Mouse (Mus musculus) embryonic facial prominence, embryonic 12.5 days (tissue): ENCODE data around the gene Cdh13. TPM values are rescaled to one million over a fixed set of nuclear protein-coding genes. Genes with fewer than 3 reads are reported as not detected.
"Not testable (repeated sequence)": the region's sequence is repeated elsewhere in the genome, so short reads cannot be mapped to it uniquely, and the experiment has no call there.

Experiments used
- ATAC-seq: fragments of 200-750 bp; cut with Nextera tagmentation; 2 replicates; pipeline ENCODE4 v1.8.0; 2017; ENCODE audit not compliant: insufficient number of reproducible peaks, insufficient read depth, low FRiP score, low TSS enrichment
- H3K27ac ChIP-seq: fragments of 300-500 bp; sonication (generic); 2 replicates; pipeline ENCODE4 v1.5.1; 2016; ENCODE audit warnings: mild to moderate bottlenecking
- H3K27me3 ChIP-seq: fragments of 300-500 bp; sonication (generic); 2 replicates; pipeline ENCODE4 v1.6.1; 2016; ENCODE audit warnings: mild to moderate bottlenecking, moderate library complexity
- H3K36me3 ChIP-seq: fragments of 300-500 bp; sonication (generic); 2 replicates; pipeline ENCODE4 v1.6.1; 2016; ENCODE audit warnings: mild to moderate bottlenecking
- H3K4me1 ChIP-seq: fragments of 300-500 bp; sonication (generic); 2 replicates; pipeline ENCODE4 v1.6.1; 2016
- H3K4me2 ChIP-seq: fragments of 300-500 bp; sonication (generic); replicated peaks from 2 replicates; pipeline ENCODE4 v1.6.1; 2016; ENCODE audit warnings: mild to moderate bottlenecking, moderate library complexity
- H3K4me3 ChIP-seq: fragments of 300-500 bp; sonication (generic); 2 replicates; pipeline ENCODE4 v1.5.1; 2016; ENCODE audit warnings: mild to moderate bottlenecking
- H3K9ac ChIP-seq: fragments of 300-500 bp; sonication (generic); 2 replicates; pipeline ENCODE4 v1.6.1; 2016; ENCODE audit warnings: mild to moderate bottlenecking, moderate library complexity
- H3K9me3 ChIP-seq: fragments of 300-500 bp; sonication (generic); 2 replicates; pipeline ENCODE4 v1.6.1; 2016; ENCODE audit warnings: mild to moderate bottlenecking, moderate library complexity
- WGBS: fragments of 180-500 bp; shearing (Covaris S2); methylation state at CpG from one replicate; pipeline ENCODE4 v1.1.7; 2016; 5-methylcytosine and 5-hydroxymethylcytosine counted together
- polyA plus RNA-seq: library from polyadenylated mRNA; unstranded; fragments of >200 nt; fragmentation: Nextera tagmentation; extraction: Ambion mirVana; gene quantifications from 2 replicates; pipeline ENCODE4 v1.2.1, GENCODE M21; 2016

Gene Cdh13
- polyA plus RNA-seq, 1 experiment from 2014 or later: 10.6 TPM

DNA sequence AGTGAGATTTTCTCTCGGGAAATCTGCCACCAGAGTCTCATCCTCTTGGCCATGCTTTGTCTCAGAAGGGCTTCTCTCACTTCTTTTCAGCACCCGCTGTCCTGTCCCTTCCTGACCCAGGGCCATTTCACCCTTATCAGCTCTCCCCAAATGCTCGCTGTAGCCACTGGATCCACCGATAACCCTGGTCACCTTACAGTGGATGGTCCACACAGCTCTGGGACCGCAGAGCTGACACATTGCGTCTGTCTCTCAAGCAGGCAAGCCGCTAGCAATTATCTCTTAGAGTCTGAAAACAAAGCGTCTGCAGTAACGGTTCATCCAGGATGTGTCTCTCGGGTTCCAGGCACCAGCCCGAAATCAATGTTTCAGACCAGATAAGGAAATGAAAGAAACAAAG lies 429.6 kb downstream of the Cdh13 start:
- Histone ChIP-seq H3K27me3 (no peaks in the 10 kb centered on the region), H3K27ac (no peak overlapping the region), H3K4me1 (no peaks in the 10 kb centered on the region), H3K9me3 (no peaks in the 10 kb centered on the region), H3K36me3 (no peaks in the 10 kb centered on the region), H3K4me3 (no peak overlapping the region), H3K9ac (no peak overlapping the region), H3K4me2 (no peak overlapping the region)
- ATAC-seq: no peak
- WGBS: 70% methylated on average over 11 of the region's 11 CpGs

DNA sequence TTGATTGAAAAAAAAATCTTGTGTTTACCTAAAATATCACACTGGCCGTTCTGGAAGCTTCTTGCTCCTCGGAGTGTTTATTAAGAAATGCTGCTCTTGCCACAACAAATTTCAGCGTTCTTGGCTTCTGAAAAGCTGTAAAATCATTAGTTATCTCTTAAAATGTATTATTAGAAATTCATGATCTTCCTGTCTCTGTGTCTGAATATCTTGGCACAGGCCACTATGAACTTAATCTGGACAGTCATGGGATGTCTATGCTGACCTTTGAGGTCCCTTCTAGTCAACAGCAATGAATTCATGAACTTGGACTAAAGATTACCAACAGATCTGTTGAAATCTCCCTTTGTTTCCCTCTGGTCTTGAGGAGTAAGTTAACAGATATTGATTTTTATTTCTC lies 430.1 kb downstream of the Cdh13 start:
- ATAC-seq: no peak
- no peak overlapping the region for H3K4me2 ChIP-seq

DNA sequence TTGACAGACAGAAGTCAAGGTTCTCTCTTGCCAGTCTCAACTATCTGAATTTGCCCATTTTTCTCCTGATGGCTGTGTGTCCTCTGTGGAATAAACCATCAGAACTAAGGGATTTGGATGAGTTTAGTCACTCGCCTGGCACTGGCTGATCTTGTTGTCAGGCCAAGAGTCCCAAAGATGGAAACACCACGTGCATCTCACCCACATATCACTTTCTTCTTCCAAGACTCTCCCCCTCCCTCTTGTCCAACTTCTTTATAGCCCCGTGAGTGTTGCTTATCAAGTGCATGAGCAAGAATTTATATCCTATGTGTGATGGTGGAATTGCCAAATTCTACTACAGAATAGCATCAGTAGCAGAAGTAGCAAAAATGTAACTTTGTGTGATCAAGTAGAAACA lies 439.4 kb downstream of the Cdh13 start:
- no peak for ATAC-seq
- Histone ChIP-seq H3K4me2 (no peak overlapping the region), H3K27me3 (no peaks in the 10 kb centered on the region), H3K4me3 (no peak overlapping the region), H3K36me3 (no peaks in the 10 kb centered on the region), H3K9me3 (no peaks in the 10 kb centered on the region), H3K27ac (no peak overlapping the region), H3K4me1 (no peaks in the 10 kb centered on the region), H3K9ac (no peak overlapping the region)
- WGBS: 84% methylated on average over 3 of the region's 3 CpGs

More for the DNA sequence above, 430.1 kb downstream of the Cdh13 start:
- WGBS: 81% methylated on average over 3 of the region's 3 CpGs
- no peaks in the 10 kb centered on the region for H3K36me3 ChIP-seq
- H3K27ac ChIP-seq: no peak overlapping the region
- no peaks in the 10 kb centered on the region for H3K4me1 ChIP-seq
- H3K4me3 ChIP-seq: no peak overlapping the region
- no peaks in the 10 kb centered on the region for H3K9me3 ChIP-seq
- no peak overlapping the region for H3K9ac ChIP-seq
- H3K27me3 ChIP-seq: no peaks in the 10 kb centered on the region

DNA sequence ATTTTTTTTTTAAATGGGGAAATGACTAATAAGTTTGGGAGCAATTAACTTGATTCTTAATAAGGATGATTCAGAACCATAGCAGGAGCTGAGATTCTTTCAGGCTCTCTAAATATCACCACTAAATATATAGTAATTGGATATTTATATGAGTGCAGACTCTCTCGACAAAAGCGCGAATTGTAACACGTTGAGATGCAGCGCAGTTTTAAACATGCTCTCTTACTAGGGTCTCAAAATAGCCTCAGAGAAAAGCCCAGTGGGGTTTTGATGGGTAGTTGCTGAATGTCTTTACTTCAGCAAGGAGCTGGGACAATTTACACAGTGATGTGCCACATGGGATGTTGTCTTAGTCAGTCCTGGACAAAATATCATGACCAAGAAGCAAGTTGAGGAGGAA lies 442.1 kb downstream of the Cdh13 start:
- Histone ChIP-seq H3K9ac (no peak overlapping the region), H3K4me3 (no peak overlapping the region), H3K27me3 (no peaks in the 10 kb centered on the region), H3K4me1 (no peaks in the 10 kb centered on the region), H3K9me3 (no peaks in the 10 kb centered on the region), H3K36me3 (no peaks in the 10 kb centered on the region), H3K4me2 (no peak overlapping the region), H3K27ac (no peak overlapping the region)
- 96% methylated on average over 5 of the region's 5 CpGs for WGBS
- ATAC-seq: no peak

DNA sequence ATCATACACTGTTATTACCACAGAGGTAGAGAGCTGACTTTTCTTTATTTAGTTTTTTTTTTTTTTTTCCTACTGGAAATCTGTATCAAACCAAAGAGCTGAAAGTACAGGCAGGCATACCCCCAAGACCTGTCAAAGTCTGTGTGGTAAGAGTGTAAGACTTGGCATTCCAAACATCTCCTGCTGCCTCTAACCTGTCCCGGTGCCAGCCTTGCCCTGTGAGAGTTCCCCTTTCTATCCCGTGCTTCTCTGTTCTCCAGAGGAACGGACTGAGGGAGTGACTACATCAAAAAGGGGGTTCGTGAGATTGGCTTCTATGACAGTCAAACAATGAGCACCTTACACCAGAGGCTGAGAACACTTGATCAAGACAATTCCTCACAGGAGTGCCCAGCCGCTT lies 458.2 kb downstream of the Cdh13 start:
- Histone ChIP-seq H3K27me3 (no peaks in the 10 kb centered on the region), H3K4me2 (no peak overlapping the region), H3K9ac (no peak overlapping the region), H3K4me3 (no peak overlapping the region), H3K36me3 (no peaks in the 10 kb centered on the region), H3K9me3 (no peaks in the 10 kb centered on the region), H3K27ac (no peak overlapping the region), H3K4me1 (no peaks in the 10 kb centered on the region)
- 87% methylated on average over 5 of the region's 5 CpGs for WGBS
- no peak for ATAC-seq

DNA sequence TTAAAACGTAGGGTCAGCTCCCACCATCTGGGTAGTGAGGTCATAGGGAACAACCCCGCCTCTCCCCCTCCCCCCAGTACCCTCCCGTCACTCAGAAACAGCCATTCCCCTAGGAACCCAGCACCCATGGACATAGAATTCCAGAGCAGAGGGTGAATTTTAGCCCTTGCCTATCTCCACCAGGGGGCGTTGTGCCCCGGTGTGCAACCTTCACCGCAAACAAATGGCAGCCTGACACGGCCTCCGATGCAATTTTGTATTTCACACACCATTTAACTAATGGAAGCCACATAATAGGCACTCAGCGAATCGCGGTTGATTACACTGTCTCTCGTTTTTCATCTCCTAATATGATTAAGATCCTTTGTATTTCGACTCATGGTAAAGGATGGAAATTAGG lies 461.5 kb downstream of the Cdh13 start:
- Histone ChIP-seq H3K4me1 (no peaks in the 10 kb centered on the region), H3K9me3 (no peaks in the 10 kb centered on the region), H3K4me2 (no peak overlapping the region), H3K27me3 (no peaks in the 10 kb centered on the region), H3K36me3 (no peaks in the 10 kb centered on the region), H3K27ac (no peak overlapping the region), H3K9ac (no peak overlapping the region), H3K4me3 (no peak overlapping the region)
- ATAC-seq: no peak
- WGBS: 87% methylated on average over 13 of the region's 13 CpGs

DNA sequence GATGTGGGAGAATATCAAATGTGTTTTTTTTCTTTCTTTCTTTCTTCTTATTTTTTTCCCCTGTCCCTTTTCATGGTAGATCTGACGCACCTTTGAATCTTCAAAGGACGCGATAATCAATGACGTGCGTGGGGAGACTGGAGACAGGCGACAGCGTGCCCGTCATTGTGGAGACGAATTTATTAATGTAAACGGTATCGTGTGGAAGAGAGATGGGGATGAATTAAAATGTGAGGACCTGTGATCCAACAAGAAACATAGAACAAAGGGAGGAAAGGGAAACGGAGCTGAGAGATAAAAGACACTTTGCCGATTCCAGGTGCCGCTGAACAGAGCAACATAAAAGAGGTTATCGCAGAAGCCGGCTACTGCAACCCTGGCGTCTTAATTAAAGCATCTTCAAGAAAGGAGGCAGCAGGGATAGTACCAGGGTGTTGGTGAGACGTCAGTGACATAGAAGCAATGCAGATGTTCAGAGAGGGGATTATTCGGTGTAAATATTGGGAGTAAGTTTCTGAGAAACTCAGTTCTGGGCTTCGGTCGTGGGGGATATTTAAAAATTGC lies 464.6 kb downstream of the Cdh13 start:
- H3K4me2 ChIP-seq: no peak overlapping the region
- no peak overlapping the region for H3K27ac ChIP-seq
- H3K9ac ChIP-seq: no peak overlapping the region
- no peak for ATAC-seq
- H3K9me3 ChIP-seq: no peaks in the 10 kb centered on the region
- H3K4me3 ChIP-seq: no peak overlapping the region
- no peaks in the 10 kb centered on the region for H3K36me3 ChIP-seq
- WGBS: 87% methylated on average over 21 of the region's 21 CpGs
- no peaks in the 10 kb centered on the region for H3K27me3 ChIP-seq
- H3K4me1 ChIP-seq: no peaks in the 10 kb centered on the region

DNA sequence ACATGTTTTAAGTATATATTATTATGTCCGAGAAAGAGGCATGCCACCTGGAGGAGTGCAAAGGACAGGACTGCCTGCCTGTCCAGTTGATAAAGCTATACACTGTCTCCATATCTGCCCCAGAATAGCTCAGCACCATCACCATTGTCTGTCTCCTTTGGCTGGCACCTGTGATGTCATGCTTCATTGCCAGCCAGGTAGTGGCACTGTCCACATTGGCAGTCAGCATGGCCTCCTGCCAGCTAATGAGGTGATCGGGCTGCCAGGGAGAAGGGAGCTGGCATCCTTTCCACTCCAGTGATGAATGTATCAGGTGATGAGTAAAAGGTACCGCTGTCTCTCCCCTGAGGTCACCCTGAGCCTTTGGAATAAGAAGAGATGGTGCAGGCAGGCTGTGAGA lies 465.7 kb downstream of the Cdh13 start:
- 92% methylated on average over 3 of the region's 3 CpGs for WGBS
- Histone ChIP-seq H3K4me2 (no peak overlapping the region), H3K4me3 (no peak overlapping the region), H3K9ac (no peak overlapping the region), H3K27ac (no peak overlapping the region), H3K36me3 (no peaks in the 10 kb centered on the region), H3K4me1 (no peaks in the 10 kb centered on the region), H3K27me3 (no peaks in the 10 kb centered on the region), H3K9me3 (no peaks in the 10 kb centered on the region)
- no peak for ATAC-seq

DNA sequence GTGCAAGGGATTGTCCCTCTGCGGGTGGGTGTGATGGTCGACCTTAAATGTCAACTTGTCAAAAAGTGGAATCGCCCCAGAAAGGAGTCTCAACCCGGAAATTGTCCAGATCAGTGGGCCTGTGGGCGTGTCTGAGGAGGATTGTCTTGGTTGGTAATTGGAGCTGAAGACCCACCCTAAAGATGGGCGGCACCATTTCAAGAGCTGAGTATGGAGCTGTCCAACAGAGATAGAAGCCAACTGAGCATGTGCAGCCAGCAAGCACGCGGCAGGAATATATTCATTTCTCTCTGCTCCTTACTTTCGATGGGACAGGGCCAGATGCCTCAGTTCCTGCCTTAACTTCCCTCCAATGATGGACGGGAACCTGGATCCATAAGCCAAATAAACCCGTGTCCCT lies 466.3 kb downstream of the Cdh13 start:
- Histone ChIP-seq H3K9me3 (no peaks in the 10 kb centered on the region), H3K27me3 (no peaks in the 10 kb centered on the region), H3K4me3 (no peak overlapping the region), H3K36me3 (no peaks in the 10 kb centered on the region), H3K4me1 (no peaks in the 10 kb centered on the region), H3K4me2 (no peak overlapping the region), H3K27ac (no peak overlapping the region), H3K9ac (no peak overlapping the region)
- ATAC-seq: no peak
- WGBS: 84% methylated on average over 11 of the region's 11 CpGs

DNA sequence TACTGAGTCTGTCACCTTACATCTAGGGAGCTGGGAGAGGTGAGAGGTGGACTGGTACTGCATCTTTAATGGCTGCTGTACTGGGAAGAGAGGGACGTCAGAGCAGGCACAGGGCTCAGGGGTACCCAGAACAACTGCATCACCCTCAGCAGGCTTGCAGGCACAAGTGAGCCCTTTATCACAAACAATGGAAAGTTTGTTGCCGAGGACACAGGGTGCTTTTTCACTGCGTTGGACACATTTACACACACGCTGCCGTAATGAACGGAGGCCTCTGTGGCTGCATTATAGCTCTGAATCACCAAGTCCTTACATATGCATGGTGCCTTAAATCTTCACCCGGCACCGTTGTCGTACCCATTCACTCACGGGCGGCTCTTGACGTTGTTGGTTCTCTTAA lies 470.2 kb downstream of the Cdh13 start:
- 74% methylated on average over 12 of the region's 12 CpGs for WGBS
- Histone ChIP-seq H3K27ac (no peak overlapping the region), H3K4me2 (no peak overlapping the region), H3K4me3 (no peak overlapping the region), H3K27me3 (no peaks in the 10 kb centered on the region), H3K9ac (no peak overlapping the region), H3K36me3 (no peaks in the 10 kb centered on the region), H3K4me1 (no peaks in the 10 kb centered on the region), H3K9me3 (no peaks in the 10 kb centered on the region)
- no peak for ATAC-seq

DNA sequence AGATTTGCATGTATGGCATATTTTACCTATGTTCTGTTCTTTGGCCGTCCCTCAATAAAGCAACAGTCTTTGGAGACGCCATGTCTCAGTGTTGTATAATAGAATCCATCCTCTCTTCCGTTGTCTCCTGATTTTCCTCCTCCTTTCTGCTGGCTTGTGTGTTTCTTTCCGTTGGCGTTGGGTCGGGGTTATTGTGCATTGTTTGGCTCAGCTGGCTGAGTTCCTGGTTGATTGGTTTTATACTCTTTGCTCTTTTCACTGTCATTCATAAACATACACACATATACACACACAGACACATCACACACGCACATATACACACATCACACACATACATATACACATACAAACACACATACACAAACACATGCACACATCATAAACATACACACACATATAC lies 470.6 kb downstream of the Cdh13 start:
- Histone ChIP-seq H3K4me2 (no peak overlapping the region), H3K4me3 (no peak overlapping the region), H3K36me3 (no peaks in the 10 kb centered on the region), H3K9me3 (no peaks in the 10 kb centered on the region), H3K27ac (no peak overlapping the region), H3K4me1 (no peaks in the 10 kb centered on the region), H3K27me3 (no peaks in the 10 kb centered on the region), H3K9ac (no peak overlapping the region)
- ATAC-seq: no peak
- WGBS: 80% methylated on average over 7 of the region's 7 CpGs

DNA sequence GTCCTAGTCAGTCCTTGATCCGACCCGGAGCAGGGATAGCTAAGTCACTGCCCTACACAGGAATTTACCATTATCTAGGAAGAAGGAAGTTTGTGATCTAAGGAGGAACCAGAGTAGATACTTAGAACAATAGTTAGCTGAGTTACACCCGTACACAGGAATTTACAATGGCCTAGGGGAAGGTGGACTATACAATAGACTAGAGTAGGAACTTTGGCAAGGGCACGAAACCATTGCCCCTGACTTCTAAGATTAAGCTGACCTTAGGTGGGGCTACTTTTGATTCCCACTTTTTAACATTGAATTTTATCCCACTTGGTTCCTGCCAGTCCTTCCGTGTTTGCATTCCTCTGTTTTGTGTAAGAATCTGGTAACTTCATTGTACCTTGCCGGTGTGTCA lies 494.0 kb downstream of the Cdh13 start:
- H3K4me2 ChIP-seq, H3K9me3 ChIP-seq, H3K27me3 ChIP-seq, H3K36me3 ChIP-seq, H3K4me1 ChIP-seq, H3K4me3 ChIP-seq, H3K9ac ChIP-seq, ATAC-seq, H3K27ac ChIP-seq: not testable (repeated sequence)
- 90% methylated on average over 6 of the region's 6 CpGs for WGBS

DNA sequence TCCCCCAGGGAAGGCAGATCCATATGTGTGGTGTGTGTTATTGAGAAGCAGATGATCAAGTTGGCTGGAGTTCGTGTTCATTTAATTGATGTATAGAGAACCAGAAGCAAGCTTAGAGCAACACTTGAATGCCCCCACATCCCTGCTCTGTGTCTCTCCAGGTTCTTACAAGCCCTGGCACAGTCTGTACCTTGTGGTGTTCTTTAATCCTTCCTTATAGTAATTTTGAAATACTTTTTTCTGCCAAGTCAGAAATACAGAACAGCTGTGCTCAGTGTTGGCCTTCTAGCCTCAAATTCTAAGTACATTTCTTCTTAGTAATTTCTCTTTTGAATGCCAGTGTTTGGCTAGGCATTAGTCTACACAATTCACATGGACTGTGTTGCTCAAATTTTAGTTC lies 494.8 kb downstream of the Cdh13 start:
- H3K4me2 ChIP-seq: no peak overlapping the region
- H3K36me3 ChIP-seq: no peaks in the 10 kb centered on the region
- H3K27me3 ChIP-seq: no peaks in the 10 kb centered on the region
- H3K9me3 ChIP-seq: no peaks in the 10 kb centered on the region
- H3K4me1 ChIP-seq: no peaks in the 10 kb centered on the region
- WGBS: 75% methylated on average over 1 of the region's 1 CpGs
- H3K27ac ChIP-seq: no peak overlapping the region
- no peak overlapping the region for H3K4me3 ChIP-seq
- H3K9ac ChIP-seq: no peak overlapping the region
- no peak for ATAC-seq
